Mouse (Mus musculus) MEL (cell line): ENCODE measurements around the gene Tmbim6. TPM values are rescaled to one million over a fixed set of nuclear protein-coding genes. Genes with fewer than 3 reads are reported as not detected.
A peak's percentile ranks its signal among the peaks of the same experiment; 100 is the strongest.

Source experiments
- DNase-seq: peaks from one replicate; pipeline ENCODE4 v3.0.0; 2011; ENCODE audit warnings: low read depth, low spot score
- H3K27ac ChIP-seq: 2 replicates; pipeline ENCODE4 v1.5.1; 2012; ENCODE audit warnings: low read depth, mild to moderate bottlenecking, control low read depth, low read length, moderate library complexity; ENCODE audit not compliant: control insufficient read depth
- H3K27me3 ChIP-seq, 2 experiments: fragments of 150-350 bp in 1 of 2; sonication (generic) in 1 of 2; 2 replicates each; pipeline ENCODE4 v1.6.1; 2012; ENCODE audit warnings: low read length in 2 of 2, mild to moderate bottlenecking in 2 of 2, improper control_type of control experiment in 1 of 2, moderate library complexity in 1 of 2; ENCODE audit not compliant: insufficient read depth in 2 of 2, control insufficient read depth in 1 of 2
- H3K36me3 ChIP-seq, 2 experiments: 2 replicates each; pipeline ENCODE4 v1.6.1; 2012 to 2014; ENCODE audit warnings: low read length in 2 of 2, improper control_type of control experiment in 1 of 2, inconsistent platforms in 1 of 2, mild to moderate bottlenecking in 1 of 2; ENCODE audit not compliant: insufficient read depth in 2 of 2, control insufficient read depth in 1 of 2
- H3K4me1 ChIP-seq, 2 experiments: fragments of 150-350 bp in 1 of 2; sonication (generic) in 1 of 2; 2 replicates each; pipeline ENCODE4 v1.6.1; 2012; ENCODE audit warnings: low read length in 2 of 2, improper control_type of control experiment in 1 of 2, mild to moderate bottlenecking in 1 of 2; ENCODE audit not compliant: insufficient read depth in 2 of 2, control insufficient read depth in 1 of 2
- H3K4me3 ChIP-seq, 2 experiments: fragments of 150-350 bp in 1 of 2; sonication (generic) in 1 of 2; 2 replicates each; pipeline ENCODE4 v1.5.1; 2012; ENCODE audit warnings: low read depth in 2 of 2, low read length in 2 of 2, mild to moderate bottlenecking in 2 of 2, moderate library complexity in 2 of 2, control low read depth in 1 of 2, improper control_type of control experiment in 1 of 2; ENCODE audit not compliant: control insufficient read depth in 1 of 2, insufficient read depth in 1 of 2
- H3K79me2 ChIP-seq: 2 replicates; pipeline ENCODE4 v1.6.1; 2012; ENCODE audit warnings: mild to moderate bottlenecking, low read length, moderate library complexity; ENCODE audit not compliant: control insufficient read depth, poor library complexity, insufficient read depth
- H3K9ac ChIP-seq: 2 replicates; pipeline ENCODE4 v1.6.1; 2012; ENCODE audit warnings: low read depth, mild to moderate bottlenecking, control low read depth, low read length, moderate library complexity; ENCODE audit not compliant: control insufficient read depth, poor library complexity, severe bottlenecking
- H3K9me3 ChIP-seq: fragments of 150-350 bp; sonication (generic); replicated peaks from 2 replicates; pipeline ENCODE4 v1.6.1; 2012; ENCODE audit warnings: mild to moderate bottlenecking, low read length, improper control_type of control experiment, moderate library complexity; ENCODE audit not compliant: insufficient read depth
- BHLHE40 ChIP-seq: IDR thresholded peaks from 2 replicates; pipeline ENCODE4 v1.6.1; 2012; ENCODE audit warnings: low read depth, mild to moderate bottlenecking, inconsistent platforms, low read length, improper control_type of control experiment, borderline replicate concordance
- CHD1 ChIP-seq: IDR thresholded peaks from 2 replicates; pipeline ENCODE4 v1.6.1; 2012; ENCODE audit warnings: low read depth, mild to moderate bottlenecking, inconsistent platforms, low read length, improper control_type of control experiment
- CHD2 ChIP-seq: IDR thresholded peaks from 2 replicates; pipeline ENCODE4 v1.6.1; 2011; ENCODE audit warnings: low read length, improper control_type of control experiment
- E2F4 ChIP-seq: IDR thresholded peaks from 2 replicates; pipeline ENCODE4 v1.6.1; 2011; ENCODE audit warnings: low read depth, low read length, improper control_type of control experiment, borderline replicate concordance
- ELF1 ChIP-seq: IDR thresholded peaks from 2 replicates; pipeline ENCODE4 v1.6.1; 2014; ENCODE audit warnings: low read depth, mild to moderate bottlenecking, inconsistent platforms, low read length, improper control_type of control experiment, moderate library complexity
- EP300 ChIP-seq, 2 experiments: IDR thresholded peaks; 2 replicates each; pipeline ENCODE4 v1.6.1; 2011; ENCODE audit warnings: improper control_type of control experiment in 2 of 2, low read length in 2 of 2, low read depth in 1 of 2, mild to moderate bottlenecking in 1 of 2
- ETS1 ChIP-seq: IDR thresholded peaks from 2 replicates; pipeline ENCODE4 v1.6.1; 2012; ENCODE audit warnings: low read depth, mild to moderate bottlenecking, inconsistent platforms, low read length, improper control_type of control experiment, moderate library complexity
- GABPA ChIP-seq: IDR thresholded peaks from 2 replicates; pipeline ENCODE4 v1.6.1; 2012; ENCODE audit warnings: low read depth, mild to moderate bottlenecking, inconsistent platforms, low read length, improper control_type of control experiment, moderate library complexity
- GATA1 ChIP-seq: IDR thresholded peaks from 2 replicates; pipeline ENCODE4 v1.6.1; 2011; ENCODE audit warnings: low read depth, low read length, improper control_type of control experiment
- JUND ChIP-seq: IDR thresholded peaks from 2 replicates; pipeline ENCODE4 v1.6.1; 2011; ENCODE audit warnings: low read depth, mild to moderate bottlenecking, improper control_type of control experiment, low read length
- KAT2A ChIP-seq: conservative IDR thresholded peaks from 2 replicates; pipeline ENCODE4 v1.6.1; 2012; ENCODE audit warnings: low read depth, low read length, improper control_type of control experiment, inconsistent platforms
- MAFK ChIP-seq: IDR thresholded peaks from 2 replicates; pipeline ENCODE4 v1.6.1; 2011; ENCODE audit warnings: low read depth, mild to moderate bottlenecking, low read length, improper control_type of control experiment, borderline replicate concordance
- MAX ChIP-seq: IDR thresholded peaks from 2 replicates; pipeline ENCODE4 v1.6.1; 2011; ENCODE audit warnings: low read length, improper control_type of control experiment
- MAZ ChIP-seq: IDR thresholded peaks from 2 replicates; pipeline ENCODE4 v1.6.1; 2012; ENCODE audit warnings: low read depth, mild to moderate bottlenecking, inconsistent platforms, low read length, improper control_type of control experiment
- MEF2A ChIP-seq: IDR thresholded peaks from 2 replicates; pipeline ENCODE4 v1.6.1; 2014; ENCODE audit warnings: low read depth, mild to moderate bottlenecking, inconsistent platforms, low read length, improper control_type of control experiment; ENCODE audit not compliant: poor library complexity, insufficient replicate concordance, severe bottlenecking; ENCODE audit errors: extremely low read depth
- MXI1 ChIP-seq: IDR thresholded peaks from 2 replicates; pipeline ENCODE4 v1.6.1; 2011; ENCODE audit warnings: mild to moderate bottlenecking, low read depth, low read length, improper control_type of control experiment
- MYB ChIP-seq: IDR thresholded peaks from 2 replicates; pipeline ENCODE4 v1.6.1; 2011; ENCODE audit warnings: mild to moderate bottlenecking, low read depth, low read length, improper control_type of control experiment
- MYC ChIP-seq: IDR thresholded peaks from 2 replicates; pipeline ENCODE4 v1.6.1; 2011; ENCODE audit warnings: low read depth, mild to moderate bottlenecking, low read length, improper control_type of control experiment, moderate library complexity
- NELFE ChIP-seq: IDR thresholded peaks from 2 replicates; pipeline ENCODE4 v1.6.1; 2011; ENCODE audit warnings: low read depth, low read length, improper control_type of control experiment
- NRF1 ChIP-seq: IDR thresholded peaks from 2 replicates; pipeline ENCODE4 v1.6.1; 2014; ENCODE audit warnings: low read depth, mild to moderate bottlenecking, inconsistent platforms, low read length, improper control_type of control experiment, moderate library complexity; ENCODE audit not compliant: poor library complexity, insufficient read depth, severe bottlenecking
- POLR2A ChIP-seq, 2 experiments: IDR thresholded peaks; 2 replicates each; pipeline ENCODE4 v1.6.1; 2011 to 2012; ENCODE audit warnings: low read length in 2 of 2, mild to moderate bottlenecking in 2 of 2, control low read depth in 1 of 2, improper control_type of control experiment in 1 of 2, low read depth in 1 of 2, moderate library complexity in 1 of 2; ENCODE audit not compliant: control insufficient read depth in 1 of 2, insufficient read depth in 1 of 2, poor library complexity in 1 of 2
- POLR2AphosphoS2 ChIP-seq: IDR thresholded peaks from 2 replicates; pipeline ENCODE4 v1.6.1; 2011; ENCODE audit warnings: low read length, improper control_type of control experiment
- POLR2AphosphoS5 ChIP-seq: IDR thresholded peaks from 2 replicates; pipeline ENCODE4 v1.6.1; 2012; ENCODE audit warnings: low read depth, borderline replicate concordance, mild to moderate bottlenecking, inconsistent platforms, low read length, moderate library complexity, mixed read lengths
- RAD21 ChIP-seq: IDR thresholded peaks from 2 replicates; pipeline ENCODE4 v1.6.1; 2011; ENCODE audit warnings: mild to moderate bottlenecking, low read depth, low read length, improper control_type of control experiment
- RCOR1 ChIP-seq: IDR thresholded peaks from 2 replicates; pipeline ENCODE4 v1.6.1; 2012; ENCODE audit warnings: low read depth, mild to moderate bottlenecking, inconsistent platforms, low read length, improper control_type of control experiment
- TAL1 ChIP-seq: IDR thresholded peaks from 2 replicates; pipeline ENCODE4 v1.6.1; 2012; ENCODE audit warnings: mild to moderate bottlenecking, inconsistent platforms, low read length, moderate library complexity, mixed read lengths
- TBP ChIP-seq: IDR thresholded peaks from 2 replicates; pipeline ENCODE4 v1.8.0; 2011; ENCODE audit warnings: low read depth, low read length, improper control_type of control experiment
- TCF12 ChIP-seq: IDR thresholded peaks from 2 replicates; pipeline ENCODE4 v1.6.1; 2014; ENCODE audit warnings: low read depth, mild to moderate bottlenecking, inconsistent platforms, low read length, improper control_type of control experiment, moderate library complexity
- UBTF ChIP-seq: IDR thresholded peaks from 2 replicates; pipeline ENCODE4 v1.6.1; 2012; ENCODE audit warnings: low read depth, mild to moderate bottlenecking, inconsistent platforms, low read length, improper control_type of control experiment, moderate library complexity, borderline replicate concordance; ENCODE audit not compliant: insufficient read depth
- USF1 ChIP-seq: IDR thresholded peaks from 2 replicates; pipeline ENCODE4 v1.6.1; 2014; ENCODE audit warnings: low read depth, mild to moderate bottlenecking, inconsistent platforms, low read length, improper control_type of control experiment, moderate library complexity
- USF2 ChIP-seq, 2 experiments: IDR thresholded peaks; 2 replicates each; pipeline ENCODE4 v1.6.1; 2011 to 2012; ENCODE audit warnings: improper control_type of control experiment in 2 of 2, low read length in 2 of 2, borderline replicate concordance in 1 of 2, inconsistent platforms in 1 of 2, low read depth in 1 of 2, mild to moderate bottlenecking in 1 of 2; ENCODE audit not compliant: insufficient read depth in 1 of 2
- ZC3H11A ChIP-seq: IDR thresholded peaks from 2 replicates; pipeline ENCODE4 v1.6.1; 2012; ENCODE audit warnings: low read depth, mild to moderate bottlenecking, inconsistent platforms, low read length, improper control_type of control experiment
- ZKSCAN1 ChIP-seq: IDR thresholded peaks from 2 replicates; pipeline ENCODE4 v1.6.1; 2012; ENCODE audit warnings: low read depth, mild to moderate bottlenecking, inconsistent platforms, low read length, improper control_type of control experiment, moderate library complexity
- ZNF384 ChIP-seq: IDR thresholded peaks from 2 replicates; pipeline ENCODE4 v1.6.1; 2012; ENCODE audit warnings: low read depth, mild to moderate bottlenecking, inconsistent platforms, low read length, improper control_type of control experiment
- polyA plus RNA-seq, 2 experiments: library from polyadenylated mRNA; stranded (reverse) in 1 of 2; unstranded in 1 of 2; fragments of >175 nt in 1 of 2; fragments of >200 nt in 1 of 2; gene quantifications; 2 replicates each; pipeline versions ENCODE4 v1.2.1 to v1.2.4; 2012; ENCODE audit warnings: low replicate concordance in 2 of 2, low read depth in 1 of 2; ENCODE audit not compliant: insufficient read length in 2 of 2, insufficient read depth in 1 of 2, missing spikeins in 1 of 2
- total RNA-seq: library from RNA; depleted of rRNA; stranded (reverse); fragments of 300-350 nt; gene quantifications from 2 replicates; pipeline ENCODE4 v1.2.3, GENCODE M21; 2012; rRNA removed

The Tmbim6 gene
- 216 and 243 TPM in 2 replicates for total RNA-seq
- 100 to 1,000 TPM in 1 of 2 experiments, not detected in 1; 339 TPM for polyA plus RNA-seq

DNA sequence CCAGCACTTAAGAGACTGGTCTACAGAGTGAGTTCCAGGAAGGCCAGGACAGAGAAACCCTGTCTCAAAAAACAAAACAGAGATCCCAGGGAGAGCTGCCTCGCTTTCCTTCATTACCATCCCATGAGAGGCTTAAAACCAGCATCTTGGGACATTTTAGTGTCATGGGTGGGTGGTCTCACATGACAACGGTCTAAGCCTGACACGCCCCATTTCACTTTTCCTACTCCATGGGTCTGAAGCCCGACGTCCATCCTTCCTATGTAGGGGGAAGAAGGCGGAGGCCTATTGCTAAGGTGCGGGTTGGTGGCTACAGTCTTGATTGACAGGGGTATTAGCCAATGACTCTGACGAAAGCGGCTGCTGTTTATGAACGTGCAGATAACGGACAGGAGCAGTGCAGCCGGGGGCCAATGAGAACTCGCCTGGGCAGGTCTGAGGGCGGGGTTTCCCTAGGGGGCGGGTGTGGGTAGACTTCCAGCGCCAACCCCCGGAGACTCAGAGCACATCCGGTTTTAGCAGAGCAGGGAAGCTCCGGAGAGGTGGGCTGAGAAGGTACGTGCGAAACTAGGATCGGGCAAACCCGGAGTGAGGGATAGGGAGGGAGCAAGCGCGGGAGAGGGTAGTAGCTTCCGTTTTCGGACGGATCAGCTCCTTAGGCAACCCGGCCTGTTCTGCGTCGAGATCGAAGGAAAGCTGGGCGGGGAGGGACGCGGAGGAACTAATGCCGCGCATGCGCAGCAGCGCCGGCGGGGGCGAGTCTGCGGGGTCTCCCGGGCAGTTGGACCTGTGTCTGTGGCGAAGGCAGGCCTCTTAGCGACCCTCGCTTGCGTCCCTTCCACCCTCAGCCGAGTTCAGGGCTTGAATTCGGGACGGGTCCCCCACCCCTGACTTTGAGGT, at the start of gene Tmbim6:
Gene Tmbim6, plus strand, starts transcription at position 397 of the 900 bp plus-strand sequence.
- Histone ChIP-seq H3K27me3 (no peaks in the 10 kb centered on the region), H3K4me1 (peaks cover 29 to 54% of the 10 kb centered on the region in 2 experiments), H3K9me3 (no peaks in the 10 kb centered on the region), H3K27ac (peak within 1 kb of the TSS; percentile 92), H3K4me3 (peak within 1 kb of the TSS; percentile 73 to 96), H3K36me3 (peaks cover 0 to 61% of the 10 kb centered on the region in 2 experiments; a peak in 3 of 4 replicates), H3K79me2 (peaks cover 47% of the 10 kb centered on the region), H3K9ac (peak within 1 kb of the TSS; percentile 92)
- DNase-seq: peak; percentile 100
- TF ChIP-seq RCOR1 (no peak; the same call in 1 of the 2 replicates), ETS1 (peak; percentile 49; the same call in 1 of the 2 replicates), JUND (no peak; the same call in 1 of the 2 replicates), MAX (peak; percentile 90), EP300 (IDR thresholded peaks at IDR 0.05; ENCODE audit: low read depth in 1 of 2, low read length in 2 of 2) (peak in 1 of 2 experiments; percentile 31; a peak in 1 of 4 replicates), ELF1 (peak; percentile 86), NRF1 (peak; percentile 93), ZKSCAN1 (no peak), POLR2AphosphoS5 (peak; percentile 84), MAFK (no peak), TBP (peak; percentile 97), CHD1 (0 out of 2 replicates have a peak, but pooled peaks have one; percentile 72), MYC (no peak), TCF12 (peak; percentile 83), MXI1 (peak; percentile 89), E2F4 (peak; percentile 65; the same call in 1 of the 2 replicates), KAT2A (no peak; the same call in 1 of the 2 replicates), TAL1 (no peak), ZNF384 (no peak), USF1 (peak; percentile 70), RAD21 (no peak), UBTF (no peak; the same call in 1 of the 2 replicates), POLR2A (IDR thresholded peaks at IDR 0.05; ENCODE audit: control insufficient read depth in 1 of 2, insufficient read depth in 1 of 2, low read depth in 1 of 2, low read length in 2 of 2, poor library complexity in 1 of 2) (peak; percentile 93 to 98), MAZ (peak; percentile 93), MEF2A (no peak), USF2 (IDR thresholded peaks at IDR 0.05; ENCODE audit: borderline replicate concordance in 1 of 2, insufficient read depth in 1 of 2, low read depth in 1 of 2, low read length in 2 of 2) (no peak), ZC3H11A (no peak), GATA1 (peak; percentile 96), BHLHE40 (peak; percentile 48; the same call in 1 of the 2 replicates), GABPA (no peak), CHD2 (peak; percentile 93), NELFE (peak; percentile 99), POLR2AphosphoS2 (peak; percentile 99), MYB (no peak)
